21 mouse cellular contexts compared by ENCODE assay signal in genomic region chr5:29199868-29200267, GRCm38 (mm10). TPM values are rescaled to one million over a fixed set of nuclear protein-coding genes. Genes with fewer than 3 reads are reported as not detected.
DNase-seq lines count a peak whose midpoint lies in the region; ATAC-seq and TF ChIP-seq lines count a peak whose summit lies in the region.
"Had no signal": no experiment of that assay in that cellular context is flagged by ENCODE, and none has a peak within 500 bp of the region (broad histone marks: within the 10 kb centered on the region; RNA-seq: fewer than 3 reads in every experiment).

No protein-coding gene starts in this region.

- no peak for ATAC-seq in heart, embryonic 13.5 days (ENCODE audit: extremely low read depth, insufficient number of reproducible peaks, low FRiP score, low TSS enrichment)
- no peak for ATAC-seq in heart, embryonic 11.5 days (replicated peaks; ENCODE audit: insufficient number of reproducible peaks, low FRiP score, low TSS enrichment)
- ATAC-seq in midbrain, embryonic 11.5 days (ENCODE audit: low FRiP score): no peak
- ATAC-seq in intestine, embryonic 15.5 days: peak; percentile 70
- ATAC-seq: forebrain, embryonic 16.5 days; hindbrain, postnatal 0 days; Patski had no signal

- H3K27ac ChIP-seq in heart, embryonic 13.5 days (replicated peaks): peak overlapping the region; percentile 13; the same call in 1 of the 2 replicates
- H3K27ac ChIP-seq in heart, embryonic 11.5 days (ENCODE audit: low read depth, low read length): no peak overlapping the region
- no peak overlapping the region for H3K27ac ChIP-seq in midbrain, embryonic 11.5 days (ENCODE audit: low read depth, low read length)
- H3K27ac ChIP-seq in midbrain, embryonic 10.5 days (replicated peaks): no peak overlapping the region
- H3K27ac ChIP-seq in intestine, embryonic 15.5 days: no peak overlapping the region
- H3K27ac ChIP-seq in small intestine, adult 2 months (ENCODE audit: insufficient read depth, low read depth, low read length): peak overlapping the region; percentile 50
- H3K27ac ChIP-seq: embryonic facial prominence, embryonic 13.5 days; forebrain, embryonic 12.5 days; hindbrain, embryonic 13.5 days; hindbrain, postnatal 0 days had no signal

- H3K4me1 ChIP-seq in heart, embryonic 13.5 days: peaks cover 11% of the 10 kb centered on the region
- no peaks in the 10 kb centered on the region for H3K4me1 ChIP-seq in heart, embryonic 11.5 days (ENCODE audit: control insufficient read depth, insufficient read depth, low read length)
- H3K4me1 ChIP-seq in midbrain, embryonic 11.5 days (ENCODE audit: control insufficient read depth, insufficient read depth, low read length): no peaks in the 10 kb centered on the region; the same call in 1 of the 2 replicates
- peaks cover 37% of the 10 kb centered on the region for H3K4me1 ChIP-seq in midbrain, embryonic 10.5 days
- no peaks in the 10 kb centered on the region for H3K4me1 ChIP-seq in intestine, embryonic 15.5 days (replicated peaks)
- peaks cover 12% of the 10 kb centered on the region; the same call in 1 of the 2 replicates for H3K4me1 ChIP-seq in small intestine, adult 2 months (ENCODE audit: control insufficient read depth, insufficient read depth, insufficient read length, low read length)

- TF ChIP-seq CTCF in small intestine, adult 2 months (IDR thresholded peaks at IDR 0.05; ENCODE audit: extremely low read depth, insufficient read length, insufficient replicate concordance, low read depth, low read length): no peak

- 49% methylated on average over 3 of the region's 3 CpGs for WGBS in heart, embryonic 13.5 days
- WGBS in heart, embryonic 11.5 days (ENCODE audit: insufficient replicate concordance): 52% methylated on average over 3 of the region's 3 CpGs
- 86% methylated on average over 3 of the region's 3 CpGs for WGBS in midbrain, embryonic 11.5 days
- 87% methylated on average over 3 of the region's 3 CpGs for WGBS in midbrain, embryonic 10.5 days
- 62% methylated on average over 3 of the region's 3 CpGs for WGBS in intestine, embryonic 15.5 days
- WGBS in small intestine, adult 2 months: 25% methylated on average over 3 of the region's 3 CpGs

- H3K27me3 ChIP-seq in heart, embryonic 13.5 days (replicated peaks): no peaks in the 10 kb centered on the region
- H3K27me3 ChIP-seq in heart, embryonic 11.5 days (ENCODE audit: control insufficient read depth, insufficient read depth, low read length): no peaks in the 10 kb centered on the region
- no peaks in the 10 kb centered on the region for H3K27me3 ChIP-seq in midbrain, embryonic 11.5 days (ENCODE audit: control insufficient read depth, insufficient read depth, low read length)
- no peaks in the 10 kb centered on the region for H3K27me3 ChIP-seq in midbrain, embryonic 10.5 days (ENCODE audit: low read depth, poor library complexity, severe bottlenecking)
- H3K27me3 ChIP-seq in intestine, embryonic 15.5 days (replicated peaks): no peaks in the 10 kb centered on the region
- no peaks in the 10 kb centered on the region for H3K27me3 ChIP-seq in small intestine, adult 2 months (ENCODE audit: control insufficient read depth, insufficient read depth, low read length)
- H3K27me3 ChIP-seq: embryonic facial prominence, embryonic 13.5 days; Patski had no signal

- peak; percentile 73 for DNase-seq in midbrain, embryonic 11.5 days (ENCODE audit: low spot score, missing footprints)
- no peak for DNase-seq in midbrain, embryonic 10.5 days (ENCODE audit: low spot score)
- DNase-seq in adrenal gland, adult (ENCODE audit: inconsistent age in 2 of 2, low spot score in 1 of 2): no peak
- no peak for DNase-seq in kidney, postnatal 4 days
- DNase-seq: adrenal gland, postnatal 10 days; B cell, adult 2 months; cerebellum, adult 11-12 months; cerebellum, adult 9-10 months; cerebellum, postnatal 25 days; gastrocnemius, postnatal 10 days; heart, postnatal 14 days had no signal

- H3K4me3 ChIP-seq in heart, embryonic 13.5 days: no peak overlapping the region
- no peak overlapping the region for H3K4me3 ChIP-seq in heart, embryonic 11.5 days (ENCODE audit: low read depth, low read length)
- H3K4me3 ChIP-seq in midbrain, embryonic 11.5 days (ENCODE audit: low read depth, low read length): no peak overlapping the region
- H3K4me3 ChIP-seq in midbrain, embryonic 10.5 days: no peak overlapping the region
- H3K4me3 ChIP-seq in intestine, embryonic 15.5 days (replicated peaks): no peak overlapping the region
- no peak overlapping the region for H3K4me3 ChIP-seq in small intestine, adult 2 months (ENCODE audit: low read depth, low read length)
- H3K4me3 ChIP-seq: embryonic facial prominence, embryonic 13.5 days; forebrain, embryonic 12.5 days; hindbrain, embryonic 13.5 days had no signal

- no peak overlapping the region for H3K9ac ChIP-seq in heart, embryonic 13.5 days
- H3K9ac ChIP-seq in heart, embryonic 11.5 days (ENCODE audit: low read depth, low read length): no peak overlapping the region
- H3K9ac ChIP-seq in midbrain, embryonic 11.5 days (ENCODE audit: low read length): no peak overlapping the region
- no peak overlapping the region for H3K9ac ChIP-seq in intestine, embryonic 15.5 days
- H3K9ac ChIP-seq: embryonic facial prominence, embryonic 13.5 days; forebrain, embryonic 12.5 days; hindbrain, embryonic 13.5 days had no signal

- no peaks in the 10 kb centered on the region for H3K9me3 ChIP-seq in heart, embryonic 13.5 days
- H3K9me3 ChIP-seq in heart, embryonic 11.5 days (replicated peaks; ENCODE audit: control insufficient read depth, low read length): no peaks in the 10 kb centered on the region
- H3K9me3 ChIP-seq in midbrain, embryonic 11.5 days (ENCODE audit: control insufficient read depth, low read length): no peaks in the 10 kb centered on the region
- H3K9me3 ChIP-seq in midbrain, embryonic 10.5 days (replicated peaks): no peaks in the 10 kb centered on the region
- H3K9me3 ChIP-seq in intestine, embryonic 15.5 days: no peaks in the 10 kb centered on the region
- H3K9me3 ChIP-seq: embryonic facial prominence, embryonic 13.5 days; forebrain, embryonic 12.5 days; hindbrain, embryonic 13.5 days had no signal

- H3K4me2 ChIP-seq in heart, embryonic 13.5 days: no peak overlapping the region
- H3K4me2 ChIP-seq in heart, embryonic 11.5 days: no peak overlapping the region
- no peak overlapping the region for H3K4me2 ChIP-seq in midbrain, embryonic 11.5 days
- H3K4me2 ChIP-seq in intestine, embryonic 15.5 days (replicated peaks): no peak overlapping the region
- H3K4me2 ChIP-seq: embryonic facial prominence, embryonic 13.5 days; forebrain, embryonic 12.5 days; hindbrain, embryonic 13.5 days had no signal

- no peaks in the 10 kb centered on the region for H3K36me3 ChIP-seq in heart, embryonic 13.5 days
- H3K36me3 ChIP-seq in heart, embryonic 11.5 days (ENCODE audit: control insufficient read depth, insufficient read depth, low read length): no peaks in the 10 kb centered on the region
- no peaks in the 10 kb centered on the region for H3K36me3 ChIP-seq in midbrain, embryonic 11.5 days (ENCODE audit: control insufficient read depth, insufficient read depth, low read length)
- H3K36me3 ChIP-seq in midbrain, embryonic 10.5 days: peaks cover 15% of the 10 kb centered on the region
- H3K36me3 ChIP-seq in intestine, embryonic 15.5 days: no peaks in the 10 kb centered on the region
- H3K36me3 ChIP-seq in small intestine, adult 2 months (ENCODE audit: control insufficient read depth, insufficient read depth, low read length): peaks cover 9% of the 10 kb centered on the region; the same call in 1 of the 2 replicates
- H3K36me3 ChIP-seq: embryonic facial prominence, embryonic 13.5 days; forebrain, embryonic 12.5 days had no signal

- no peak for TF ChIP-seq POLR2A in small intestine, adult 2 months (IDR thresholded peaks at IDR 0.05; ENCODE audit: low read depth, low read length)

RNA-seq across cellular contexts. Expression of gene Rnf32, which starts 4.1 kb away (rescaled TPM):
- polyA plus RNA-seq in heart, embryonic 13.5 days (2015; fragmentation: Nextera tagmentation; extraction: Ambion mirVana): 2.6 and 2.9 TPM in 2 replicates
- 2.9 and 3.6 TPM in 2 replicates for polyA plus RNA-seq in heart, embryonic 11.5 days (2014; fragmentation: Nextera tagmentation; extraction: Ambion mirVana)
- 9.6 and 10.6 TPM in 2 replicates for polyA plus RNA-seq in midbrain, embryonic 11.5 days (2014; fragmentation: Nextera tagmentation; extraction: Ambion mirVana)
- 7.0 and 8.4 TPM in 2 replicates for polyA plus RNA-seq in midbrain, embryonic 10.5 days (2016; fragmentation: Nextera tagmentation; extraction: Ambion mirVana)
- 7.6 and 8.4 TPM in 2 replicates for polyA plus RNA-seq in intestine, embryonic 15.5 days (2015; fragmentation: Nextera tagmentation; extraction: Ambion mirVana)
- polyA plus RNA-seq in small intestine, adult 2 months (2012; rRNA removed): 0.58 and 4.6 TPM in 2 replicates

Comparison
In these comparisons a context has a peak if more than half of its experiments do, and no peak if none do; other contexts are left out.
1. H3K27ac ChIP-seq: peak in heart, embryonic 13.5 days (single experiment) and small intestine, adult 2 months (single experiment); none in heart, embryonic 11.5 days (single experiment), midbrain, embryonic 11.5 days (single experiment), midbrain, embryonic 10.5 days (single experiment) and intestine, embryonic 15.5 days (single experiment).